Mouse (Mus musculus): ENCODE data around the gene Fancm.
"Not testable (repeated sequence)": the region's sequence is repeated elsewhere in the genome, so short reads cannot be mapped to it uniquely, and the experiment has no call there.

DNA sequence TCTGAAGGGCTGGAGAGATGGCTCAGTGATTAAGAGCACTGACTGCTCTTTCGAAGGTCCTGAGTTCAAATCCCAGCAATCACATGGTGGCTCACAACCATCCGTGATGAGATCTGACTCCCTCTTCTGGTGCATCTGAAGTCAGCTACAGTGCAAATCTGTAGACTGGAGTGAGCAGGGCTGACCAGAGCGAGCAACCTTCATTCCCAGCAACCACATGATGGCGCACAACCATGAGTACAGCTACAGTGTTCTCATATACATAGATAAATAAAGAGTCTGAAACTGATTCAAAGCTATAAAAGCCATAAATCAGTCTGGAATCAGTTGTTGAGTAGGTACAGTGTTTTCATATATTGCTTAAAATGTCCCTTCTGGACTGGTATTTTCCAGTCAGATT is 60.7 kb downstream of the Fancm start:
- TF ChIP-seq POLR2A (IDR thresholded peaks at IDR 0.05; ENCODE audit: insufficient read length, low read depth); POLR2AphosphoS2 (IDR thresholded peaks at IDR 0.05; ENCODE audit: insufficient read length, low read depth); MYOG (IDR thresholded peaks at IDR 0.05; ENCODE audit: control insufficient read depth in 1 of 3, insufficient read depth in 1 of 3, insufficient read length in 2 of 3, low read depth in 2 of 3); TCF3 (IDR thresholded peaks at IDR 0.05; ENCODE audit: insufficient read length, low read depth): not testable (repeated sequence)

Data from myocyte (in vitro differentiated cells).